Mouse (Mus musculus): ENCODE measurements around the gene Ak5. TPM values are rescaled to one million over a fixed set of nuclear protein-coding genes. Genes with fewer than 3 reads are reported as not detected.
A peak's percentile ranks its signal among the peaks of the same experiment; 100 is the strongest.

The Ak5 gene
- polyA plus RNA-seq, 2 experiments = 0.94 to 2.2 TPM

DNA sequence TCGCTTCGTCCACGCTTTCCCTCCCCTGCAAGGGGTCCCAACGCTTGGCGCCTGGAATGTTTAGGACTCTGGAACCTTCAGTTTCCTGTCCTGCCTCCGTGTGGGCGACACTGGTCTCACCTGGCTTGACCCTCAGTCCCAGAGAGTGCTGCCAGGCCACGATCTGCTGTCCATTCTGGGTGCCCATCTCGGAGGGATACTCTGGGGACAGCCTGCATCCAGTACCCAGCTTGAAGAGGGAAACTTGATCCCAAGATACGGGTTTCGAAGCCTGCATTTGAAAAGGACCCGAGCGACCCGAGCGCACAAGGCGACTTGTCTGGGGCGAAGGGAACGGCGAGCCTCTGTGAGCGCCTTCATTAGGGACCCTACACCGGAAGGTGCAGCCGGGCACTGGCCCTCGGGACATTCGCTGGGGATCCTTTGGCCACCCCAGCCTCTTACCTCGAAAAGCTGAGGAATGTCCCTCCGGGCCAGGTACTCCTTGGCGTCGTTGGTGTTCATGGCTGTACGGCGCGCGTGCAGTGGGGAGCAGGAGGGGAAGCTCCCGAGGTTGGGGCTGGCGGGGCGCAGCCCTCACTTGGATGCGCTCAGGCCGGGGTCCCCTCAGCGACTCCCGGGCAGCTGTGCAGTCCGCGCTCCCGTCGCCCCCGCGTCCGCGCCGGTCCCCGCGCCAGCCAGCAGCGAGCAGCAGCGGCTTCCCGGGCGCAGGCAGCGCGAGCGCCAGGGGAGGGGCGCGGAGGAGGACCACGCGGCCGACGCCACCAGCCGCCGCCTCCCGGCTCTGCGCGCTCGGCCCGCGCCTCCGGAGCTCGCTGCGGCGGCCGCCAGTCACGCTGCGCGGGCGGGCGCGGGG lies 576 bp downstream of the Ak5 start:
- peak; percentile 36 for DNase-seq (ENCODE audit: low spot score)
- peak overlapping the region; percentile 99 for H3K4me2 ChIP-seq (replicated peaks; ENCODE audit: low read depth, low read length, severe bottlenecking)
- H3K9ac ChIP-seq (ENCODE audit: low read depth, low read length, severe bottlenecking) = peak overlapping the region; percentile 55
- no peaks in the 10 kb centered on the region for H3K9me3 ChIP-seq (ENCODE audit: control insufficient read depth, low read length)
- H3K27me3 ChIP-seq (ENCODE audit: control insufficient read depth, insufficient read depth, low read length) = peaks cover 23% of the 10 kb centered on the region; the same call in 1 of the 2 replicates
- peaks cover 8% of the 10 kb centered on the region for H3K4me1 ChIP-seq (ENCODE audit: control insufficient read depth, insufficient read depth, low read length)
- peak; percentile 75 for ATAC-seq (ENCODE audit: low FRiP score, low read depth)
- H3K36me3 ChIP-seq (ENCODE audit: control insufficient read depth, insufficient read depth, low read length) = no peaks in the 10 kb centered on the region
- peak overlapping the region; percentile 54 for H3K4me3 ChIP-seq (replicated peaks; ENCODE audit: low read length)
- TF ChIP-seq POLR2A (IDR thresholded peaks at IDR 0.05; ENCODE audit: borderline replicate concordance, extremely low read depth, insufficient read depth, insufficient read length) = no peak
- H3K27ac ChIP-seq (replicated peaks; ENCODE audit: low read depth, low read length) = no peak overlapping the region
- 2% methylated on average over 39 of the region's 82 CpGs for WGBS

DNA sequence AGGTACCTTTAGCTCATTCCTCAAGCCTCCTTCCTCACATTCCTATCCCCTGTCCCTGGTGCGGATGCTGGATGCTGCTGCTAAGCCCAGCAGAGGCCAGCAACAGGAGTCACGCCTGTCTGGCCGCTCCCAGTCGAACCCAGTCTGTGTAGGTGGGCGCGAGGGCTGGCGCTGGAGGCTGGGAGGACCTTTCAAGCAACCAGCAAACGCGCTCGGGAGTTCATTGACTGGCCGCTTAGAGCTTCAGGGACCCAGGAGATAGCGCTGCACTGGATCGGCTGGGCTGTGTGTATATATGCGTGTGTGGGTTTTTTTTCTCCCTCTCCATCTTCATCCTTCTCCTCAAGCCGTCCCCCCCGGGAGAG lies 1.2 kb downstream of the Ak5 start:
- DNase-seq (ENCODE audit: low spot score) (no peak), ATAC-seq (ENCODE audit: low FRiP score, low read depth) (no peak)
- Histone ChIP-seq H3K36me3 (ENCODE audit: control insufficient read depth, insufficient read depth, low read length) (no peaks in the 10 kb centered on the region), H3K9ac (ENCODE audit: low read depth, low read length, severe bottlenecking) (peak overlapping the region; percentile 55; the same call in 1 of the 2 replicates), H3K4me3 (replicated peaks; ENCODE audit: low read length) (peak overlapping the region; percentile 54), H3K27me3 (ENCODE audit: control insufficient read depth, insufficient read depth, low read length) (peaks cover 23% of the 10 kb centered on the region; the same call in 1 of the 2 replicates), H3K4me2 (replicated peaks; ENCODE audit: low read depth, low read length, severe bottlenecking) (peak overlapping the region; percentile 99), H3K9me3 (ENCODE audit: control insufficient read depth, low read length) (no peaks in the 10 kb centered on the region), H3K27ac (replicated peaks; ENCODE audit: low read depth, low read length) (no peak overlapping the region), H3K4me1 (ENCODE audit: control insufficient read depth, insufficient read depth, low read length) (peaks cover 8% of the 10 kb centered on the region)
- whole genome bisulfite sequencing = under 1% methylated on average over 16 of the region's 16 CpGs
- no peak for TF ChIP-seq POLR2A (IDR thresholded peaks at IDR 0.05; ENCODE audit: borderline replicate concordance, extremely low read depth, insufficient read depth, insufficient read length)

DNA sequence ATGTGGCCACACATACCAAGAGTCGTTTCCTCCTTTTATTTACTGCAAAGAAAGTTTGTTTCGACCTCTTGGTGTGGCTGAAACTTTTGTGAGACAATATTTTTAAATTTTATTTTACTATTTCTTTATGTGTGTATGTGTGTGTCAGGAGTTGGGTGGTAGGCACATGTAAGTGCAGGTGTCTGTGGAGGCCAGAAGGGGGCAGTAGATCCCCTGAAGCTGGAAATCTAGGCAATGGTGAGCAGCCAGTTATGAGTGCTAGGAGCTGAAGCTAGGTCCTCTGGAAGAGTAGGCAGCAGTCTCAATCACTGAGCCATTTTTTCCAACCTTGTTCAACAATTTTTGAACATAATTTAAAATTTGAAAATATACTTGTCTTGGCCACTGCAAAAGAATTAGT lies 9.6 kb downstream of the Ak5 start:
- Histone ChIP-seq H3K4me3 (replicated peaks; ENCODE audit: low read length) (no peak overlapping the region), H3K36me3 (ENCODE audit: control insufficient read depth, insufficient read depth, low read length) (no peaks in the 10 kb centered on the region), H3K4me2 (replicated peaks; ENCODE audit: low read depth, low read length, severe bottlenecking) (no peak overlapping the region), H3K9ac (ENCODE audit: low read depth, low read length, severe bottlenecking) (no peak overlapping the region), H3K9me3 (ENCODE audit: control insufficient read depth, low read length) (no peaks in the 10 kb centered on the region), H3K27me3 (ENCODE audit: control insufficient read depth, insufficient read depth, low read length) (no peaks in the 10 kb centered on the region), H3K27ac (replicated peaks; ENCODE audit: low read depth, low read length) (no peak overlapping the region), H3K4me1 (ENCODE audit: control insufficient read depth, insufficient read depth, low read length) (no peaks in the 10 kb centered on the region)
- DNase-seq (ENCODE audit: low spot score) (no peak), ATAC-seq (ENCODE audit: low FRiP score, low read depth) (no peak)
- no peak for TF ChIP-seq POLR2A (IDR thresholded peaks at IDR 0.05; ENCODE audit: borderline replicate concordance, extremely low read depth, insufficient read depth, insufficient read length)
- 83% methylated on average over 2 of the region's 2 CpGs for WGBS

DNA sequence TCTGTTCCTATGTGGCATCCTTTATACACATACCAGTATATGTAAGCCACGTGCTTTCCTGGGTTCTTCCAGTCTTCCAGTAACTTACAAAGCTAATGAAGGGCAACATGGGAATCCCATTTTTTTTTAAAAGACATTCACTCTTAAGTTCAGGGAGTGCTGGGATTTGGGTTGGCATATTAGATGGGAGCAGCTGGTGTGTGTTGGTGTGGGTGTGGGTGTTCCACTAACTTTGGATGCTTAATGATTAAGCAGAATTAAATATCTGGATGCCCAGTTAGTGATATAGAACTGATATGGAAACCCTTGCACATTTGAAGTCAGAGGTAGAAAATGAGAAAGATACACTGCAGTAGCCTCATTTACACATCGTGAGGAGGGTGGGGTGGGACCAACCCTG lies 16.2 kb downstream of the Ak5 start:
- no peaks in the 10 kb centered on the region for H3K9me3 ChIP-seq (ENCODE audit: control insufficient read depth, low read length)
- no peaks in the 10 kb centered on the region for H3K4me1 ChIP-seq (ENCODE audit: control insufficient read depth, insufficient read depth, low read length)
- ATAC-seq (ENCODE audit: low FRiP score, low read depth) = no peak
- no peak overlapping the region for H3K9ac ChIP-seq (ENCODE audit: low read depth, low read length, severe bottlenecking)
- H3K4me3 ChIP-seq (replicated peaks; ENCODE audit: low read length) = no peak overlapping the region
- H3K36me3 ChIP-seq (ENCODE audit: control insufficient read depth, insufficient read depth, low read length) = no peaks in the 10 kb centered on the region
- H3K27ac ChIP-seq (replicated peaks; ENCODE audit: low read depth, low read length) = no peak overlapping the region
- H3K4me2 ChIP-seq (replicated peaks; ENCODE audit: low read depth, low read length, severe bottlenecking) = no peak overlapping the region
- no peak for TF ChIP-seq POLR2A (IDR thresholded peaks at IDR 0.05; ENCODE audit: borderline replicate concordance, extremely low read depth, insufficient read depth, insufficient read length)
- WGBS = 76% methylated on average over 2 of the region's 2 CpGs
- DNase-seq (ENCODE audit: low spot score) = no peak
- no peaks in the 10 kb centered on the region for H3K27me3 ChIP-seq (ENCODE audit: control insufficient read depth, insufficient read depth, low read length)

DNA sequence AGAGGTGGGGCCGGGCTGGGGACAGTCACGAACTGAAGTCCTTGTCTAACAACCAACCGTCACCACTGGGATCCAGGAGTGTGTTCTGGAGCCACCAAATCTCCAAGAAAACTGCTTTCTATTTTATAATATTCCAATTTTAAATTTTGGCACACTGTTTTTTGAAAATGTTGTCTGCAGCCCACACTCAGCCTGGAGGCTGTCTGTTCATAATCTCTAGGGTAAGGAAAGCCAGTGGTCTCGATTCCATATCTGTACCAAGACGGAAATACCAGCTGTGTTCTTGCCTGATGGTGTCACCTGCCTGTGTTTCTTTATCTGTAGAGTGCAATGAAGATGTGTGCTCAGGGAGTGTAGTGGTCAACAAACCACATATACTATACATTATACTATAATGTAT lies 23.6 kb downstream of the Ak5 start:
- Histone ChIP-seq H3K4me1 (ENCODE audit: control insufficient read depth, insufficient read depth, low read length) (no peaks in the 10 kb centered on the region), H3K4me2 (replicated peaks; ENCODE audit: low read depth, low read length, severe bottlenecking) (no peak overlapping the region), H3K9ac (ENCODE audit: low read depth, low read length, severe bottlenecking) (no peak overlapping the region), H3K27ac (replicated peaks; ENCODE audit: low read depth, low read length) (no peak overlapping the region), H3K27me3 (ENCODE audit: control insufficient read depth, insufficient read depth, low read length) (no peaks in the 10 kb centered on the region), H3K4me3 (replicated peaks; ENCODE audit: low read length) (no peak overlapping the region), H3K36me3 (ENCODE audit: control insufficient read depth, insufficient read depth, low read length) (no peaks in the 10 kb centered on the region), H3K9me3 (ENCODE audit: control insufficient read depth, low read length) (no peaks in the 10 kb centered on the region)
- no peak for ATAC-seq (ENCODE audit: low FRiP score, low read depth)
- WGBS = 90% methylated on average over 5 of the region's 5 CpGs
- no peak for DNase-seq (ENCODE audit: low spot score)
- no peak for TF ChIP-seq POLR2A (IDR thresholded peaks at IDR 0.05; ENCODE audit: borderline replicate concordance, extremely low read depth, insufficient read depth, insufficient read length)

Measured in limb, embryonic 14.5 days (tissue).